Mouse (Mus musculus) cerebellum, adult 2 months (tissue): ENCODE results near the gene Gkap1.
A peak's percentile ranks its signal among the peaks of the same experiment; 100 is the strongest.

Experiments used
- CTCF ChIP-seq: fragments of 200-500 bp; IDR thresholded peaks from 2 replicates; pipeline ENCODE4 v1.5.1; 2011; ENCODE audit warnings: low read depth, mild to moderate bottlenecking, control low read depth, low read length, moderate library complexity, borderline replicate concordance; ENCODE audit not compliant: insufficient read depth
- POLR2A ChIP-seq: fragments of 200-500 bp; IDR thresholded peaks from 2 replicates; pipeline ENCODE4 v1.6.1; 2011; ENCODE audit warnings: low read length, control low read depth, borderline replicate concordance; ENCODE audit not compliant: insufficient read depth

- TF ChIP-seq CTCF (0 out of 2 replicates have a peak, but pooled peaks have one; percentile 18), POLR2A (no peak)
These were observed 35.9 kb upstream of the Gkap1 start for GRCm38 (mm10) chr13:58311351-58311750.
